Mouse (Mus musculus) megakaryocyte-erythroid progenitor cell, adult 5-6 weeks (primary cell): ENCODE results near the gene Plcb2. TPM values are rescaled to one million over a fixed set of nuclear protein-coding genes. Genes with fewer than 3 reads are reported as not detected.

ENCODE experiments used
- ATAC-seq: replicated peaks from 2 replicates; pipeline ENCODE4 v1.8.0; 2016; ENCODE audit warnings: mild to moderate bottlenecking, inconsistent platforms; ENCODE audit not compliant: severe bottlenecking, poor library complexity, low FRiP score, low TSS enrichment
- total RNA-seq, 2 experiments: library from RNA; stranded (forward) in 1 of 2; stranded (reverse) in 1 of 2; fragments of 200-1000, 215-1000 nt in 1 of 2; fragments of >200 nt in 1 of 2; fragmentation: Nextera tagmentation in 1 of 2; gene quantifications; 2 replicates each; pipeline ENCODE4 v1.2.3; 2014 to 2017

The Plcb2 gene
- total RNA-seq (2014; fragmentation: Nextera tagmentation) (12.9 and 24.3 TPM in 2 replicates), total RNA-seq (2017) (6.2 and 16.3 TPM in 2 replicates)

- no peak for ATAC-seq
Measured at GRCm38 (mm10) chr2:118728337-118728736, at the start of gene Plcb2. Plcb2 (minus strand) TSS chr2:118728438.

GRCm38 (mm10) chr2:118776295-118776694 is 48.1 kb upstream of the Plcb2 start:
- no peak for ATAC-seq

GRCm38 (mm10) chr2:118775846-118776245 is 47.6 kb upstream of the Plcb2 start:
- no peak for ATAC-seq

- ATAC-seq: no peak
Measured at GRCm38 (mm10) chr2:118775396-118775795, 47.2 kb upstream of the Plcb2 start.

- no peak for ATAC-seq
Measured at GRCm38 (mm10) chr2:118774536-118774935, 46.3 kb upstream of the Plcb2 start.

GRCm38 (mm10) chr2:118772158-118772874 is 44.1 kb upstream of the Plcb2 start, which contains the start of gene Phgr1:
Phgr1 (plus strand) TSS chr2:118772769.
- no peak for ATAC-seq

- ATAC-seq: no peak
Measured at GRCm38 (mm10) chr2:118766041-118767033, 38.1 kb upstream of the Plcb2 start.

- ATAC-seq: no peak
Measured at GRCm38 (mm10) chr2:118764875-118765274, 36.6 kb upstream of the Plcb2 start.

- no peak for ATAC-seq
Measured at GRCm38 (mm10) chr2:118764094-118764831, 36.0 kb upstream of the Plcb2 start.

GRCm38 (mm10) chr2:118763469-118763868 is 35.2 kb upstream of the Plcb2 start:
- ATAC-seq: no peak

GRCm38 (mm10) chr2:118762784-118763148 is 34.5 kb upstream of the Plcb2 start:
- ATAC-seq: peak; percentile 27

- ATAC-seq: peak; percentile 82
Measured at GRCm38 (mm10) chr2:118761906-118762783, 33.9 kb upstream of the Plcb2 start, which contains the start of gene Ccdc9b. Ccdc9b (minus strand) TSS chr2:118762661.

GRCm38 (mm10) chr2:118761358-118761757 is 33.1 kb upstream of the Plcb2 start:
- ATAC-seq: no peak

GRCm38 (mm10) chr2:118760311-118761025 is 32.2 kb upstream of the Plcb2 start:
- no peak for ATAC-seq

GRCm38 (mm10) chr2:118759828-118760227 is 31.6 kb upstream of the Plcb2 start:
- peak; percentile 48; the same call in 1 of the 2 replicates for ATAC-seq

- ATAC-seq: no peak
Measured at GRCm38 (mm10) chr2:118756103-118756502, 27.9 kb upstream of the Plcb2 start.

GRCm38 (mm10) chr2:118755407-118755806 is 27.2 kb upstream of the Plcb2 start:
- no peak for ATAC-seq

GRCm38 (mm10) chr2:118754143-118754542 is 25.9 kb upstream of the Plcb2 start:
- no peak for ATAC-seq
